Mouse (Mus musculus) hindbrain, embryonic 14.5 days (tissue): ENCODE measurements at regions not wholly inside any gene's neighbourhood (a gene's known extent, or its start where the extent isn't known, plus 50 kb on each side); places are given as distances from the start of the nearest gene placed in this dataset.

ENCODE experiments used
- ATAC-seq: fragments of 200-750 bp; cut with Nextera tagmentation; 2 replicates; pipeline ENCODE4 v1.8.0; 2017; ENCODE audit warnings: moderate number of reproducible peaks, mild to moderate bottlenecking, moderate TSS enrichment, moderate library complexity; ENCODE audit not compliant: low FRiP score
- DNase-seq: peaks from one replicate; pipeline ENCODE4 v3.0.0-alpha.2; 2015; ENCODE audit warnings: low spot score
- H3K27ac ChIP-seq: fragments of 300-500 bp; sonication (generic); 2 replicates; pipeline ENCODE4 v1.5.1; 2014; ENCODE audit warnings: mild to moderate bottlenecking, moderate library complexity
- H3K27me3 ChIP-seq: fragments of 300-500 bp; sonication (generic); 2 replicates; pipeline ENCODE4 v1.6.1; 2014; ENCODE audit warnings: mild to moderate bottlenecking, low read length, mixed read lengths; ENCODE audit not compliant: control insufficient read depth, insufficient read depth
- H3K36me3 ChIP-seq: fragments of 300-500 bp; sonication (generic); replicated peaks from 2 replicates; pipeline ENCODE4 v1.6.1; 2014; ENCODE audit not compliant: control insufficient read depth, insufficient read depth
- H3K4me1 ChIP-seq: fragments of 300-500 bp; sonication (generic); replicated peaks from 2 replicates; pipeline ENCODE4 v1.6.1; 2014; ENCODE audit warnings: antibody characterized with exemption, low read length, mixed read lengths; ENCODE audit not compliant: control insufficient read depth, insufficient read depth
- H3K4me2 ChIP-seq: fragments of 300-500 bp; sonication (generic); replicated peaks from 2 replicates; pipeline ENCODE4 v1.6.1; 2014; ENCODE audit warnings: mild to moderate bottlenecking, moderate library complexity
- H3K4me3 ChIP-seq: fragments of 300-500 bp; sonication (generic); replicated peaks from 2 replicates; pipeline ENCODE4 v1.5.1; 2014; ENCODE audit warnings: mild to moderate bottlenecking, low read length
- H3K9ac ChIP-seq: fragments of 300-500 bp; sonication (generic); 2 replicates; pipeline ENCODE4 v1.6.1; 2014
- H3K9me3 ChIP-seq: fragments of 300-500 bp; sonication (generic); 2 replicates; pipeline ENCODE4 v1.6.1; 2016; ENCODE audit warnings: low read length; ENCODE audit not compliant: control insufficient read depth
- WGBS: fragments of 180-500 bp; shearing (Covaris S2); extraction: QIAGEN DNeasy Blood & Tissue Kit; methylation state at CpG from one replicate; pipeline ENCODE4 v1.1.7; 2014; 5-methylcytosine and 5-hydroxymethylcytosine counted together

GRCm38 (mm10) chr10:56712611-56713105 lies 335.5 kb downstream of the Gja1 start:
- DNase-seq (no peak), ATAC-seq (peak; percentile 55; the same call in 1 of the 2 replicates)
- Histone ChIP-seq H3K36me3 (no peaks in the 10 kb centered on the region), H3K4me3 (no peak overlapping the region), H3K27me3 (no peaks in the 10 kb centered on the region), H3K9ac (no peak overlapping the region), H3K4me2 (peak overlapping the region; percentile 15; the same call in 1 of the 2 replicates), H3K27ac (peak overlapping the region; percentile 41; the same call in 1 of the 2 replicates), H3K9me3 (no peaks in the 10 kb centered on the region), H3K4me1 (no peaks in the 10 kb centered on the region)
- 26% methylated on average over 7 of the region's 7 CpGs for WGBS

DNA sequence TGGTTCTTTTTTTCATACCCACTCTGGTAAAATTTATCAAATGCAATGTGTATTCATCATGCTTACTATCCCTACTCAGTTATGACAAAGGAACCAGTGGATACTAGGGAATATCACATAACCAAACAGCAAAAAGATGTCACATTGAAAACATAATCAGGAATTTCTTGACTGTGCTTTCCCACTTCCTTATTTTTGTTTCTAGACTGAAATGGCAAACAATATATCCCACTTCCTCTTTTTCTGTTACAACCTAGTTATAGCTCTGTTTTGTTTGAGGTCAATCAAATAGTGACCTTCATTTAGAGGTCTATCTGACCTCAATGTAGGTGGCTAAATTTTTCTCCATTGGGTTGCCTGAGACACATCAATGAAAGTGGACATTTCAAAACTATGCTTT lies 359.9 kb downstream of the Gja1 start:
- DNase-seq (no peak), ATAC-seq (no peak)
- no peak overlapping the region for H3K27ac ChIP-seq
- no peak overlapping the region for H3K4me3 ChIP-seq
- no peaks in the 10 kb centered on the region for H3K9me3 ChIP-seq
- H3K27me3 ChIP-seq = no peaks in the 10 kb centered on the region
- H3K4me1 ChIP-seq = no peaks in the 10 kb centered on the region
- H3K4me2 ChIP-seq = no peak overlapping the region
- H3K36me3 ChIP-seq = no peaks in the 10 kb centered on the region
- no peak overlapping the region for H3K9ac ChIP-seq

GRCm38 (mm10) chr10:56739621-56740020 lies 362.5 kb downstream of the Gja1 start:
- ATAC-seq (no peak), DNase-seq (no peak)
- H3K36me3 ChIP-seq = no peaks in the 10 kb centered on the region
- H3K4me2 ChIP-seq = no peak overlapping the region
- no peak overlapping the region for H3K4me3 ChIP-seq
- WGBS = 90% methylated on average over 3 of the region's 3 CpGs
- H3K9ac ChIP-seq = no peak overlapping the region
- no peaks in the 10 kb centered on the region for H3K4me1 ChIP-seq
- no peaks in the 10 kb centered on the region for H3K9me3 ChIP-seq
- no peak overlapping the region for H3K27ac ChIP-seq
- no peaks in the 10 kb centered on the region for H3K27me3 ChIP-seq

DNA sequence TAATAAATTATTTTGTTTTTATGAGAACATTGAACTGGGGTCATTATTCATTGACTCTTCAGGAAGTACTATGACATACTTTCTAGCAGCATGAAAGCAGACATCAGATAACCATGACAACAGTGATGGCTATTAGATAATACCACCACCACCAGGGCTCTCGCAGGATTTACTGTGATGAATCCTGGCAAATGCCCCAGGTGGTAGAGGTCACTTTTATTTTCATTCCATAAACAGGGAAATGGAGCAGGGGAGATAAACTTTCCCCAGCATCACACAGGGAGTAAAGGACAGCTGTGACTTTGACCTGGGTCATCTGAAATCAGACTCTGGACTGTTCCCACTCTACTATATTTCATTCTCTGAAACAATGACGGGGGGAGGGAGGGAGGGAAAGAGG lies 375.0 kb downstream of the Gja1 start:
- no peak for DNase-seq
- H3K36me3 ChIP-seq = no peaks in the 10 kb centered on the region

GRCm38 (mm10) chr10:56753576-56753975 lies 376.4 kb downstream of the Gja1 start:
- Histone ChIP-seq H3K27me3 (no peaks in the 10 kb centered on the region), H3K27ac (no peak overlapping the region), H3K9ac (no peak overlapping the region), H3K4me3 (no peak overlapping the region), H3K4me1 (no peaks in the 10 kb centered on the region), H3K36me3 (no peaks in the 10 kb centered on the region), H3K9me3 (no peaks in the 10 kb centered on the region), H3K4me2 (no peak overlapping the region)
- ATAC-seq (no peak), DNase-seq (no peak)
- WGBS = 58% methylated on average over 2 of the region's 2 CpGs

More for the DNA sequence above, 375.0 kb downstream of the Gja1 start:
- no peak for ATAC-seq
- WGBS = 26% methylated on average over 2 of the region's 2 CpGs
- Histone ChIP-seq H3K27me3 (no peaks in the 10 kb centered on the region), H3K9ac (no peak overlapping the region), H3K4me1 (no peaks in the 10 kb centered on the region), H3K27ac (no peak overlapping the region), H3K4me2 (no peak overlapping the region), H3K4me3 (no peak overlapping the region), H3K9me3 (no peaks in the 10 kb centered on the region)

- no peak overlapping the region for H3K4me2 ChIP-seq
- no peaks in the 10 kb centered on the region for H3K4me1 ChIP-seq
- no peaks in the 10 kb centered on the region for H3K9me3 ChIP-seq
- no peaks in the 10 kb centered on the region for H3K27me3 ChIP-seq
- DNase-seq (no peak), ATAC-seq (no peak)
- no peak overlapping the region for H3K9ac ChIP-seq
- WGBS = 75% methylated on average over 11 of the region's 11 CpGs
- H3K27ac ChIP-seq = no peak overlapping the region
- H3K36me3 ChIP-seq = no peaks in the 10 kb centered on the region
- H3K4me3 ChIP-seq = no peak overlapping the region
Measured at GRCm38 (mm10) chr10:56754546-56755175, 377.5 kb downstream of the Gja1 start.

DNA sequence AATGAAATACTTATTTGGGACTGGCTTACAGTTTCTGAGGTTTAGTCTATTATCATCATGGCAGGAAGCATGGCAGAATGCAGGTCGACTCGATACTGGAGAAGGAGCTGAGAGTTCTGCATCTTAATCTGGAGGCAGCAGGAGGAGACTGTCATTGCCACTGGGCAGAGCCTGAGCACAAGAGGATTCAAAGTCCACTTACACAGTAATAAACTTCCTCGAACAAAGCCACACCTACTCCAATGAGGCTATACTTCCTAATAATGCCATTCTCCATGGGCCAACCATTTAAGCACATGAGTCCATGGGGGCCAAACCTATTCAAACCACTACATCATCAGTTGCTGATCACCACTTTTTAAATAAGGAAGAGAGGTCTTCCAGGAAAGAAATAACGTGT lies 393.5 kb downstream of the Gja1 start:
- no peak overlapping the region for H3K27ac ChIP-seq
- H3K4me2 ChIP-seq = no peak overlapping the region
- WGBS = 90% methylated on average over 4 of the region's 4 CpGs
- ATAC-seq = no peak
- no peak overlapping the region for H3K9ac ChIP-seq
- no peak for DNase-seq
- H3K4me1 ChIP-seq = no peaks in the 10 kb centered on the region
- H3K36me3 ChIP-seq = no peaks in the 10 kb centered on the region
- no peak overlapping the region for H3K4me3 ChIP-seq
- no peaks in the 10 kb centered on the region for H3K9me3 ChIP-seq
- no peaks in the 10 kb centered on the region for H3K27me3 ChIP-seq

GRCm38 (mm10) chr10:56782265-56782664 lies 405.1 kb downstream of the Gja1 start:
- no peak overlapping the region for H3K4me3 ChIP-seq
- H3K36me3 ChIP-seq = no peaks in the 10 kb centered on the region
- H3K27ac ChIP-seq = no peak overlapping the region
- H3K9ac ChIP-seq = no peak overlapping the region
- no peak overlapping the region for H3K4me2 ChIP-seq
- no peaks in the 10 kb centered on the region for H3K9me3 ChIP-seq
- H3K27me3 ChIP-seq = no peaks in the 10 kb centered on the region
- H3K4me1 ChIP-seq = no peaks in the 10 kb centered on the region
- WGBS = 81% methylated on average over 2 of the region's 2 CpGs
- ATAC-seq (no peak), DNase-seq (no peak)

- WGBS = 90% methylated on average over 4 of the region's 4 CpGs
- H3K27ac ChIP-seq = no peak overlapping the region
- ATAC-seq (no peak), DNase-seq (no peak)
- H3K36me3 ChIP-seq = no peaks in the 10 kb centered on the region
- no peak overlapping the region for H3K9ac ChIP-seq
- H3K27me3 ChIP-seq = no peaks in the 10 kb centered on the region
- H3K4me1 ChIP-seq = no peaks in the 10 kb centered on the region
- H3K9me3 ChIP-seq = no peaks in the 10 kb centered on the region
- no peak overlapping the region for H3K4me2 ChIP-seq
- H3K4me3 ChIP-seq = no peak overlapping the region
Measured at GRCm38 (mm10) chr10:56783941-56784340, 406.8 kb downstream of the Gja1 start.

- H3K36me3 ChIP-seq = no peaks in the 10 kb centered on the region
- ATAC-seq (no peak), DNase-seq (no peak)
- H3K4me2 ChIP-seq = no peak overlapping the region
- no peak overlapping the region for H3K9ac ChIP-seq
- no peak overlapping the region for H3K4me3 ChIP-seq
- WGBS = 82% methylated on average over 4 of the region's 4 CpGs
- H3K9me3 ChIP-seq = no peaks in the 10 kb centered on the region
- no peak overlapping the region for H3K27ac ChIP-seq
- no peaks in the 10 kb centered on the region for H3K4me1 ChIP-seq
- no peaks in the 10 kb centered on the region for H3K27me3 ChIP-seq
Measured at GRCm38 (mm10) chr10:56788081-56788480, 411.0 kb downstream of the Gja1 start.
